Mouse (Mus musculus) myocyte (in vitro differentiated cells): ENCODE data around the gene Scmh1. TPM values are rescaled to one million over a fixed set of nuclear protein-coding genes. Genes with fewer than 3 reads are reported as not detected.
A peak's percentile ranks its signal among the peaks of the same experiment; 100 is the strongest.

ENCODE experiments used
- H3K27me3 ChIP-seq: one replicate; pipeline ENCODE4 v1.6.1; 2011; ENCODE audit not compliant: control insufficient read depth, insufficient read depth, insufficient read length
- H3K36me3 ChIP-seq: one replicate; pipeline ENCODE4 v1.6.1; 2011; ENCODE audit not compliant: control insufficient read depth, insufficient read depth
- H3K4me2 ChIP-seq: one replicate; pipeline ENCODE4 v1.6.1; 2011; ENCODE audit warnings: low read depth, control low read depth
- H3K4me3 ChIP-seq: one replicate; pipeline ENCODE4 v1.5.1; 2011; ENCODE audit warnings: mild to moderate bottlenecking, control low read depth, moderate library complexity
- H3K79me2 ChIP-seq: one replicate; pipeline ENCODE4 v1.6.1; 2011; ENCODE audit not compliant: control insufficient read depth, insufficient read depth
- H3ac ChIP-seq: one replicate; pipeline ENCODE4 v1.6.1; 2011; ENCODE audit not compliant: control insufficient read depth, insufficient read length
- CEBPB ChIP-seq: IDR thresholded peaks from 2 replicates; pipeline ENCODE4 v1.6.1; 2011; ENCODE audit warnings: mild to moderate bottlenecking, moderate library complexity; ENCODE audit not compliant: poor library complexity, insufficient read depth, severe bottlenecking
- E2F4 ChIP-seq: IDR thresholded peaks from one replicate; pipeline ENCODE4 v1.6.1; 2011; ENCODE audit warnings: mild to moderate bottlenecking, control low read depth, moderate library complexity; ENCODE audit not compliant: insufficient read depth
- MAX ChIP-seq: IDR thresholded peaks from one replicate; pipeline ENCODE4 v1.6.1; 2011; ENCODE audit warnings: low read depth, mild to moderate bottlenecking, control low read depth
- MYOD1 ChIP-seq, 3 experiments: IDR thresholded peaks; one replicate each; pipeline ENCODE4 v1.6.1; 2011; ENCODE audit warnings: control low read depth in 2 of 3, low read depth in 2 of 3, mild to moderate bottlenecking in 2 of 3, moderate library complexity in 1 of 3; ENCODE audit not compliant: insufficient read length in 2 of 3, control insufficient read depth in 1 of 3
- MYOG ChIP-seq, 3 experiments: IDR thresholded peaks; one replicate each; pipeline ENCODE4 v1.6.1; 2011; ENCODE audit warnings: control low read depth in 2 of 3, low read depth in 2 of 3, mild to moderate bottlenecking in 2 of 3; ENCODE audit not compliant: insufficient read length in 2 of 3, control insufficient read depth in 1 of 3, insufficient read depth in 1 of 3
- POLR2A ChIP-seq: IDR thresholded peaks from one replicate; pipeline ENCODE4 v1.6.1; 2011; ENCODE audit warnings: low read depth, mild to moderate bottlenecking, control low read depth, moderate library complexity; ENCODE audit not compliant: insufficient read length
- POLR2AphosphoS2 ChIP-seq: IDR thresholded peaks from one replicate; pipeline ENCODE4 v1.6.1; 2011; ENCODE audit warnings: low read depth, control low read depth; ENCODE audit not compliant: insufficient read length
- REST ChIP-seq: IDR thresholded peaks from one replicate; pipeline ENCODE4 v1.6.1; 2011; ENCODE audit warnings: mild to moderate bottlenecking, control low read depth, moderate library complexity; ENCODE audit not compliant: insufficient read depth, insufficient read length
- SRF ChIP-seq: IDR thresholded peaks from one replicate; pipeline ENCODE4 v1.6.1; 2011; ENCODE audit warnings: low read depth; ENCODE audit not compliant: control insufficient read depth, insufficient read length
- TCF12 ChIP-seq: IDR thresholded peaks from one replicate; pipeline ENCODE4 v1.6.1; 2011; ENCODE audit warnings: mild to moderate bottlenecking, control low read depth; ENCODE audit not compliant: poor library complexity, insufficient read depth, severe bottlenecking
- TCF3 ChIP-seq: IDR thresholded peaks from one replicate; pipeline ENCODE4 v1.6.1; 2011; ENCODE audit warnings: low read depth, control low read depth; ENCODE audit not compliant: insufficient read length
- USF1 ChIP-seq: IDR thresholded peaks from one replicate; pipeline ENCODE4 v1.6.1; 2011; ENCODE audit warnings: low read depth, mild to moderate bottlenecking, control low read depth, moderate library complexity
- polyA plus RNA-seq: library from polyadenylated mRNA; unstranded; fragments of >200 nt; fragmentation: generic; extraction: Trizol; gene quantifications from one replicate; pipeline ENCODE4 v1.2.1, GENCODE M21; 2012; ENCODE audit warnings: missing spikeins

The Scmh1 gene
- polyA plus RNA-seq, 1 experiment = 27.4 TPM

DNA sequence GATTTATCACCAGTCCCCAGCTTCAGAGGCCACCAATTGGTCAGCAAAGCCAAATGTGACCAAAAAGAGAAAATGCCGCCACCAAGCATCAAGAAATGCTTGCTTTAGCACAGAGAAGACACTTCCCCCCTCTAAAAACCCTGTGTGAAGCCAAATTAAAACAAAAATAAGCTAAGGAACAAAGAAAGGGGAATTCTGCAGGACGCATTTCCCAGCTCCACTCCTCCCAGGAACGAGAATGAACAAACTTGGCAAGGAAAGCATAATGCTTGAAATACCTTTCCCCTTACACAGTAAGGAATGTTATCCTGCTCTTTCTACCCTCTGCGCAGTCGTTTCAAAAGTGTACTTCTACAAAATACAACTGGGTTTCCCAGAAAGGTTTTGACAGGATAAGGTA lies 162.9 kb downstream of the Scmh1 start:
- Histone ChIP-seq H3K4me3 (peak overlapping the region; percentile 53), H3K4me2 (peak overlapping the region; percentile 79), H3ac (no peak overlapping the region), H3K36me3 (peaks cover 12% of the 10 kb centered on the region), H3K79me2 (peaks cover 54% of the 10 kb centered on the region), H3K27me3 (no peaks in the 10 kb centered on the region)
- TF ChIP-seq CEBPB (no peak), REST (no peak), MYOG (IDR thresholded peaks at IDR 0.05; ENCODE audit: control insufficient read depth in 1 of 3, insufficient read depth in 1 of 3, insufficient read length in 2 of 3, low read depth in 2 of 3) (no peak), E2F4 (no peak), MAX (no peak), SRF (no peak), TCF3 (no peak), TCF12 (no peak), POLR2A (no peak)

DNA sequence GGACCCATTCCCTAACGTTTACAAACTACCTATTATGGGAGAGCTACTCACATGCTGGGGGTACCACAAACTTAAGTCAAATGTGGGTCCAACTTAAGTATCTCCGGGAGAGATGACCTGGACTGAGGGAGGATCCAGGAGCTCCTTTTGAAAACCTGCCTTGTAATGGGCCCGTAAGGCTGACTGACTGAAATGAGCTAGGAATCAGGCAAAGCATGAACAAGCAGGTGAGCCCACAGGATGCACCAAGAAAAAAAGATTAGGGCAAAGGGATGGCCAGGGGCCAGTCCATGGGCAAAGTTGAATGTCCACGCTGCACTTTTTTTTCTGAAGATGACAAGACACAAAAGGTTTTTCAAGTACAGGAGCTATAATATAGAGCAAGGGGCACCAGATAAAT lies 163.9 kb downstream of the Scmh1 start:
- TF ChIP-seq TCF12 (no peak), USF1 (no peak), E2F4 (no peak), MAX (no peak), POLR2AphosphoS2 (no peak), POLR2A (no peak), TCF3 (no peak), CEBPB (no peak), MYOG (IDR thresholded peaks at IDR 0.05; ENCODE audit: control insufficient read depth in 1 of 3, insufficient read depth in 1 of 3, insufficient read length in 2 of 3, low read depth in 2 of 3) (no peak), SRF (no peak)
- Histone ChIP-seq H3K27me3 (no peaks in the 10 kb centered on the region), H3ac (peak overlapping the region; percentile 84), H3K4me3 (peak overlapping the region; percentile 53), H3K4me2 (peak overlapping the region; percentile 79), H3K36me3 (peaks cover 12% of the 10 kb centered on the region), H3K79me2 (peaks cover 54% of the 10 kb centered on the region)

- Histone ChIP-seq H3K4me2 (peak within 1 kb of the TSS; percentile 98), H3K36me3 (peaks cover 7% of the 10 kb centered on the region), H3K27me3 (no peaks in the 10 kb centered on the region), H3K4me3 (peak within 1 kb of the TSS; percentile 53), H3ac (peak within 1 kb of the TSS; percentile 84), H3K79me2 (peaks cover 48% of the 10 kb centered on the region)
- TF ChIP-seq E2F4 (peak; percentile 45), POLR2A (peak; percentile 89), CEBPB (no peak), TCF3 (no peak), MYOG (IDR thresholded peaks at IDR 0.05; ENCODE audit: control insufficient read depth in 1 of 3, insufficient read depth in 1 of 3, insufficient read length in 2 of 3, low read depth in 2 of 3) (peak in 1 of 3 experiments; percentile 49), TCF12 (no peak), MAX (no peak), USF1 (no peak), MYOD1 (IDR thresholded peaks at IDR 0.05; ENCODE audit: control insufficient read depth in 1 of 3, insufficient read length in 2 of 3, low read depth in 2 of 3) (peak in 1 of 3 experiments; percentile 34), POLR2AphosphoS2 (peak; percentile 91), REST (no peak), SRF (no peak)
Observed at GRCm38 (mm10) chr4:120569486-120570437, 164.7 kb downstream of the Scmh1 start, which contains the start of gene Ctps. Gene Ctps, minus strand, starts transcription at chr4:120570276.

DNA sequence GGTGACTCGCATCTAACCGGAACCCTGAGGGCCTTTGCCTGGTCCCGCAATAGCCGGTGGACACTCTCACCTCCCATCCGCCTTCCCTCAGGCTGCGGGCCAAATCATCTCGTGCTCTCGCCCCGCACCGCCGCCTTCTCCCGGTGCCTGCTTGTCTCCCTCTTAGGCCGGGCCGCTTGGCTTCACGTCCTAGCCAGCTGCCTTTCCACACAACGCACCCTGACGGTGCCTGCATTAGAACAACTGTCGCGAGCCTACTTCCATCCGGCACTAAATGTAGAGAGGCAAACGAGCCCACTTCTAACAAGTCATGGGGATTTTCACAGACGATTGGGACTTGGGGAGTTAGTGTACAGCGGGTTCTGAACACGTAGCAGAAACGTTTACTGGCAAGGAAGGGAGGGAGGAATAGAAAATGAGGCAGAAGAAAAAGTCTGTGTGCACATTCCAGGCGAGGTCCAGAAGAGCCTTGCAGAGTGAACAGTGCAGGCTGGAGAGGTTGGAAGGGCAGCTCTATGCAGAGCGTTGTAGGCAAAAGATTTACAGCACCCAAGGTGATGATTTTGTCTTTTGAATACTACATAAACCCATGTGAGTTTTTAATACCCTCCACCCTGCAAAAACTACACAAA lies 165.5 kb downstream of the Scmh1 start:
- H3K36me3 ChIP-seq = no peaks in the 10 kb centered on the region
- H3K79me2 ChIP-seq = peaks cover 40% of the 10 kb centered on the region
- peak overlapping the region; percentile 53 for H3K4me3 ChIP-seq
- H3K27me3 ChIP-seq = no peaks in the 10 kb centered on the region
- peak overlapping the region; percentile 84 for H3ac ChIP-seq
- TF ChIP-seq MYOD1 (IDR thresholded peaks at IDR 0.05; ENCODE audit: control insufficient read depth in 1 of 3, insufficient read length in 2 of 3, low read depth in 2 of 3) (peak in 1 of 3 experiments; percentile 27), MYOG (IDR thresholded peaks at IDR 0.05; ENCODE audit: control insufficient read depth in 1 of 3, insufficient read depth in 1 of 3, insufficient read length in 2 of 3, low read depth in 2 of 3) (peak in 2 of 3 experiments; percentile 3 to 22), TCF12 (no peak), REST (no peak), MAX (no peak), SRF (no peak), USF1 (no peak), E2F4 (no peak)
- peak overlapping the region; percentile 98 for H3K4me2 ChIP-seq
